Mouse (Mus musculus): ENCODE data around the gene Ttf1.

Ttf1 gene

DNA sequence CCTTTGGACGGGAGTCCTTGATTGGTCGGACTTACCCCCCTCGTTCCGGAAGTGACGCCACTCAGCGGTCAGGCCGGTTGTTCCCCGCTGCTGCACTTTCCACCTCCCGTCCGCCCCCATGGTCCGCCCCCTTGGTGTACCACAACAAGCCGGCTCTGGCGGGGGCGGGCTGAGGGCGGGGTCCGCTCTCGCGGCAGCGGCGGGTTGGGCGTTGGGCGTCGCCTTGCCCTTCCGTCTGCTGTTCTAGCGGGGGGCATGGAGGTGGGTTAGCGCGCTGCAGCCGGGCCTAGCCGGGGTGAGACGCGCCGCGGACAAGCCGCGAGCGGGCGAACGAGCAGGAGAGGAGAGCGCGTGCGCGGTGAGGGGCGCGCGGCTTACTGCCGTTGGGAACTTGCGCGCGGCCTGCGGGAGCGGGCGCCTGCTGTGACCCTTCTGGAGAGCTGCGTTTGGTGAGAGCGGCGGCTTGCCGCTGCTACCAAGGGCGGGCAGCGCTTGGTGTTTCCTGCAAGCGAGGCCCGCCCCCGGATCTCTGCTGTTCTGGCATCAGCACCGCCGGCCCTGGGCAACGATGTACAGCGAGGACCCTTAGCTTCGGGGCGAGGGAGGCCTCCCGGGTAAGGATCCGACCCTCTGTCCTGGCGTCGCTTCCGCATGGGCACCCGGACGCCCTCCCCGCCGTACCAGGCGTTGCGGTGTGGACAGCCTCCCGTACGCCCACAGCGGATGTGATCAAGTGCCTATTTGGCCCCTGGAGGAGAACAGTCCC, 65.1 kb downstream of the Ttf1 start:
- peak; percentile 97 for DNase-seq (ENCODE audit: low read depth, low spot score)

DNA sequence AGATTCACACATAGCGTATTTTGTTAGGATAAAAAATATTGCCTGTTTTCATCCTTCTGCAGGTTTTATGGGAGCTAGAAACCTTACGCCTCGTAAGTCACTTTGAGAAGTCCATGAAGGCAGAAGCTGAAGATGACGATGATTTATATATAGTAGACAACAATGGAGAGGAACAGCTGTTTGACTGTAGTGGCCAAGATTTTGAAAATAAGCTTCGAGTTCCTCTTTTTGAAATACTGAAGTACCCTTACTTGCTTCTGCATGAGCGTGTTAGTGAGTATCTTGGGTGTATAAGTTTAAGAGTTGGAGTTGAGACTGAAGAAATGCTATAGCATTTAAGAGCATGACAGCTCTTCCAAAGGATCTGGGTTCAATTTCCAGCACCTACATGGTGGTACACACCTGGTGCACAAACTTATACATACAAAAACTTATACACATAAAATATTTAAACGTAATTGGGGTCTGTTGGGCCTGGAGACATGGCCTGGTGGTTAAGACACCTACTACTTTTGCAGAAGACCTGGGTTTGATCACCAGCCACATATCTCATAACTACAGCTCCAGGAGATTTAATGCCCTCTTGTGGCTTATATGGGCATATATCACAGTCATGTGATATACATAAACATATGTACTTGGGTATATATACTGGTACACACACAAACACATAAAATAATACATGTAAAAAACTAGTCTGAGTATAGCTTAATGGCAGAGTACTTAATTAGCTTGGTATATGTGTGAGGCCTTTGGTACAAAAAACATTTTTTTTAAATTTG, 70.2 kb downstream of the Ttf1 start:
- no peak for DNase-seq (ENCODE audit: low read depth, low spot score)

DNA sequence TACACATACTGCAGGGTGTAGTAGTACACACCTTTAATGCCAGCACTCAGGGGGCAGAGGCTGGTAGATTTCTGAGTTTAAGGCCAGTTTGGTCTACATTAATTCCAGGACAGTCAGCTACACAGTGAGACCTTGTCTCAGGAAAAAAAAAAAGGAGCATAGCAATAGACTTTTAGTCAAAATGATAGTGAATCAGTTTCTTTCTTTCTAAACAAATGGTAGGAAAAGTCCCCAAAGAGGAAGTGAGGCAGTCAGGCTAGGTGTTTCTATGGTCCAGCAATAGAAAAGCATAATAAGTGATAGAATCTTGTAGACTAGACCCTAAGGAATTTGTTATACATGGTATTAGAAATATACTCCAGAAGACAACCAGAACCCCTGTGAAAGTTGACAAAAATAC, 75.1 kb downstream of the Ttf1 start:
- DNase-seq (ENCODE audit: low read depth, low spot score), result no peak
